Mouse (Mus musculus) myocyte (in vitro differentiated cells): ENCODE results near the gene Nrbp1.

Experiments used
- CEBPB ChIP-seq: IDR thresholded peaks from 2 replicates; pipeline ENCODE4 v1.6.1; 2011; ENCODE audit warnings: mild to moderate bottlenecking, moderate library complexity; ENCODE audit not compliant: poor library complexity, insufficient read depth, severe bottlenecking
- E2F4 ChIP-seq: IDR thresholded peaks from one replicate; pipeline ENCODE4 v1.6.1; 2011; ENCODE audit warnings: mild to moderate bottlenecking, control low read depth, moderate library complexity; ENCODE audit not compliant: insufficient read depth
- MAX ChIP-seq: IDR thresholded peaks from one replicate; pipeline ENCODE4 v1.6.1; 2011; ENCODE audit warnings: low read depth, mild to moderate bottlenecking, control low read depth
- MYOD1 ChIP-seq, 3 experiments: IDR thresholded peaks; one replicate each; pipeline ENCODE4 v1.6.1; 2011; ENCODE audit warnings: control low read depth in 2 of 3, low read depth in 2 of 3, mild to moderate bottlenecking in 2 of 3, moderate library complexity in 1 of 3; ENCODE audit not compliant: insufficient read length in 2 of 3, control insufficient read depth in 1 of 3
- POLR2A ChIP-seq: IDR thresholded peaks from one replicate; pipeline ENCODE4 v1.6.1; 2011; ENCODE audit warnings: low read depth, mild to moderate bottlenecking, control low read depth, moderate library complexity; ENCODE audit not compliant: insufficient read length
- POLR2AphosphoS2 ChIP-seq: IDR thresholded peaks from one replicate; pipeline ENCODE4 v1.6.1; 2011; ENCODE audit warnings: low read depth, control low read depth; ENCODE audit not compliant: insufficient read length
- REST ChIP-seq: IDR thresholded peaks from one replicate; pipeline ENCODE4 v1.6.1; 2011; ENCODE audit warnings: mild to moderate bottlenecking, control low read depth, moderate library complexity; ENCODE audit not compliant: insufficient read depth, insufficient read length
- SRF ChIP-seq: IDR thresholded peaks from one replicate; pipeline ENCODE4 v1.6.1; 2011; ENCODE audit warnings: low read depth; ENCODE audit not compliant: control insufficient read depth, insufficient read length
- TCF12 ChIP-seq: IDR thresholded peaks from one replicate; pipeline ENCODE4 v1.6.1; 2011; ENCODE audit warnings: mild to moderate bottlenecking, control low read depth; ENCODE audit not compliant: poor library complexity, insufficient read depth, severe bottlenecking
- TCF3 ChIP-seq: IDR thresholded peaks from one replicate; pipeline ENCODE4 v1.6.1; 2011; ENCODE audit warnings: low read depth, control low read depth; ENCODE audit not compliant: insufficient read length
- USF1 ChIP-seq: IDR thresholded peaks from one replicate; pipeline ENCODE4 v1.6.1; 2011; ENCODE audit warnings: low read depth, mild to moderate bottlenecking, control low read depth, moderate library complexity

DNA sequence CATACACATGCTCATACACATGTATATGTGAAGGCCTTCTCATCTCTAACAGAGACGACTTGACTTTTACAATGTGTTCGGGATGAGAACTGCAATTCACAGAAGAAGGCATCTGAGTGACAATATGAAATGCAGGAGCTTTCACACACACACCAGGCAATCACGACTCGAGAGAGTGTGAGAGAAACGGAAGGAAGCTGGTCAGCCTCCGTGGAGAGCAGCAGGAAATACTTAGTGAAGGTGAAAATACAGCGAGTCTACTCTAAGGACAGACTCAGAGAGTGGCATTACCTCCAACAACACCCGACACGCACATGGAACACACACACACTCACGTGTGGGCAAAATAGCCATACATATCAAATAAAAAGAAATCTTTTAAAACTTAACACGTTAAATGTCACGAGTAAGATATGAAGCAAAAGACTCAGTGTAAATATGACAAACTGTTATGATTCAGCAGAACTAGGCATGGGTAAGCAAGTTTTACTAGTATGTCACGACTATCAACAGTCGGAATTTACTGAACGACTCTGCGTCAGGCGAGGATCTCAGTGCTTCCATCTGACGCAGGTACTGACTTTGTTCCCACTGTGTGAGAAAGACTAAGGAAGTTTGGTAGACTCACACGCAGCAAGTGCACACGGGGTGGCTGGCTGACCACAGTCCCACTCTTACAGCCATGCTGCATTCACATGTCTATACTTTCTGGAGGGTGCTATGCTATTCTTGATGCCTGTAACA, 38.8 kb downstream of the Nrbp1 start:
- TF ChIP-seq POLR2A (no peak), TCF12 (no peak), TCF3 (no peak), MAX (no peak), MYOD1 (IDR thresholded peaks at IDR 0.05; ENCODE audit: control insufficient read depth in 1 of 3, insufficient read length in 2 of 3, low read depth in 2 of 3) (no peak), CEBPB (no peak), E2F4 (no peak), USF1 (no peak), REST (no peak), POLR2AphosphoS2 (no peak), SRF (no peak)
